Mouse (Mus musculus) intestine, embryonic 16.5 days (tissue): Measurements from ENCODE around the gene Fut11. TPM values are rescaled to one million over a fixed set of nuclear protein-coding genes. Genes with fewer than 3 reads are reported as not detected.

Experiments used
- ATAC-seq: fragments of 200-750 bp; cut with Nextera tagmentation; 2 replicates; pipeline ENCODE4 v1.8.0; 2017; ENCODE audit warnings: moderate TSS enrichment, moderate library complexity
- H3K27ac ChIP-seq: fragments of 300-500 bp; sonication (generic); 2 replicates; pipeline ENCODE4 v1.5.1; 2014; ENCODE audit warnings: mild to moderate bottlenecking, low read length
- H3K27me3 ChIP-seq: fragments of 300-500 bp; sonication (generic); replicated peaks from 2 replicates; pipeline ENCODE4 v1.6.1; 2014; ENCODE audit warnings: low read length, control low read depth, mixed read lengths; ENCODE audit not compliant: control insufficient read depth, insufficient read depth
- H3K36me3 ChIP-seq: fragments of 300-500 bp; sonication (generic); 2 replicates; pipeline ENCODE4 v1.6.1; 2014; ENCODE audit warnings: low read length, control low read depth; ENCODE audit not compliant: control insufficient read depth, insufficient read depth
- H3K4me1 ChIP-seq: fragments of 300-500 bp; sonication (generic); 2 replicates; pipeline ENCODE4 v1.6.1; 2014; ENCODE audit warnings: low read length, control low read depth, mixed read lengths; ENCODE audit not compliant: control insufficient read depth, insufficient read depth
- H3K4me2 ChIP-seq: fragments of 300-500 bp; sonication (generic); 2 replicates; pipeline ENCODE4 v1.6.1; 2014; ENCODE audit warnings: low read depth, low read length, control low read depth
- H3K4me3 ChIP-seq: fragments of 300-500 bp; sonication (generic); 2 replicates; pipeline ENCODE4 v1.5.1; 2014; ENCODE audit warnings: mild to moderate bottlenecking, low read length
- H3K9ac ChIP-seq: fragments of 300-500 bp; sonication (generic); 2 replicates; pipeline ENCODE4 v1.6.1; 2014; ENCODE audit warnings: low read depth, low read length
- H3K9me3 ChIP-seq: fragments of 300-500 bp; sonication (generic); 2 replicates; pipeline ENCODE4 v1.6.1; 2016; ENCODE audit warnings: low read length, control low read depth; ENCODE audit not compliant: control insufficient read depth
- WGBS: fragments of 180-500 bp; shearing (Covaris S2); extraction: QIAGEN DNeasy Blood & Tissue Kit; methylation state at CpG from one replicate; pipeline ENCODE4 v1.1.7; 2014; 5-methylcytosine and 5-hydroxymethylcytosine counted together
- polyA plus RNA-seq: library from polyadenylated mRNA; unstranded; fragments of >200 nt; fragmentation: Nextera tagmentation; extraction: Ambion mirVana; gene quantifications from 2 replicates; pipeline ENCODE4 v1.2.1, GENCODE M21; 2015

Fut11 gene
- polyA plus RNA-seq, 1 experiment from 2014 or later = 15.0 TPM

DNA sequence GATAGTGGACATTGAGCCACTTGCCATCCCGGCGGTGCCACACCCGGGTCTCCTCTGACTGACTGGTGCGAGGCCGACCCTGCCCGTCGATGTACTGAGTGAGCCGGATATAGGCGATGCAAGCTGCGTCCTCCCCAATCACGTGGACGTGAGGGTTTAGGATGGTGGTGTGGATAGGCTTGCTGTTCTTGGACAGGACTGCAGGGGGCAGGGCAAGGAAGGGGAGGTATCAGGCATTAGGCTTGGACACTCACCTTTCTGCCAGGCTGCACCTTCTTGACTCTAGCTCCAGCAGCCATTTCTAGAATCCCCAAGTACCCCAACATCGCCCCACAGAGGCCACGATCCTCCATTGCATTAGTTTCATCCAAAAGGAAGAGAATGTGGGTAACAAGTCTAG is 42.5 kb downstream of the Fut11 start:
- H3K27me3 ChIP-seq = no peaks in the 10 kb centered on the region
- peak; percentile 9; the same call in 1 of the 2 replicates for ATAC-seq
- WGBS = 34% methylated on average over 14 of the region's 14 CpGs
- H3K27ac ChIP-seq = no peak overlapping the region
- H3K9ac ChIP-seq = 0 out of 2 replicates have a peak overlapping the region, but pooled peaks have one; percentile 11
- H3K36me3 ChIP-seq = peaks cover 7% of the 10 kb centered on the region; the same call in 1 of the 2 replicates
- H3K4me2 ChIP-seq = no peak overlapping the region
- H3K4me1 ChIP-seq = peaks cover 25% of the 10 kb centered on the region
- no peaks in the 10 kb centered on the region for H3K9me3 ChIP-seq
- no peak overlapping the region for H3K4me3 ChIP-seq

GRCm38 (mm10) chr14:20738511-20738910 is 43.7 kb downstream of the Fut11 start:
- Histone ChIP-seq H3K36me3 (peaks cover 7% of the 10 kb centered on the region; the same call in 1 of the 2 replicates), H3K9ac (no peak overlapping the region), H3K4me1 (peaks cover 19% of the 10 kb centered on the region), H3K4me3 (no peak overlapping the region), H3K4me2 (no peak overlapping the region), H3K27me3 (no peaks in the 10 kb centered on the region), H3K9me3 (no peaks in the 10 kb centered on the region), H3K27ac (no peak overlapping the region)
- no peak for ATAC-seq
- WGBS = 87% methylated on average over 8 of the region's 8 CpGs

DNA sequence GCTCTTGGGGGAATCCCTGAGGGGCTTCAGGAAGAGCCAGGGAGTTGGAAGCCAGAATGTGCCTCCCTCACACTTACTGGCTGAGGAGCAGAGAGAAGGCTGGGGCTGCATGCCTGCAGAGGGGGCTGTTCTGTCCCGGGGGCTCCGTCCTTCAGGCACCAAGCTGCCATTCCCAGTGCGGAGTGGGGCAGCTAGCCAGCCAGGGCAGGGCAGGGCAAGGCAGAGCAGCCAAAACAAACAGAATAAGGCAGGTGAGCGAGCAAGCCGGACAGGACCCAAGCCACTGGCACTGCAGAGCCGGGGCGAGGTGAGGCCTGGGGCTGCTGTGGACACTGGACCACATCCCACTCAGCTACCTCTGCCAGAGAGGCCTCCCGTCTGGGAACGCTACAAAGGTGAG is 46.5 kb downstream of the Fut11 start:
- Histone ChIP-seq H3K36me3 (peaks cover 7% of the 10 kb centered on the region; the same call in 1 of the 2 replicates), H3K9ac (no peak overlapping the region), H3K4me2 (no peak overlapping the region), H3K4me3 (no peak overlapping the region), H3K27ac (no peak overlapping the region), H3K9me3 (no peaks in the 10 kb centered on the region), H3K4me1 (peaks cover 6% of the 10 kb centered on the region), H3K27me3 (no peaks in the 10 kb centered on the region)
- no peak for ATAC-seq
- 89% methylated on average over 9 of the region's 9 CpGs for WGBS

DNA sequence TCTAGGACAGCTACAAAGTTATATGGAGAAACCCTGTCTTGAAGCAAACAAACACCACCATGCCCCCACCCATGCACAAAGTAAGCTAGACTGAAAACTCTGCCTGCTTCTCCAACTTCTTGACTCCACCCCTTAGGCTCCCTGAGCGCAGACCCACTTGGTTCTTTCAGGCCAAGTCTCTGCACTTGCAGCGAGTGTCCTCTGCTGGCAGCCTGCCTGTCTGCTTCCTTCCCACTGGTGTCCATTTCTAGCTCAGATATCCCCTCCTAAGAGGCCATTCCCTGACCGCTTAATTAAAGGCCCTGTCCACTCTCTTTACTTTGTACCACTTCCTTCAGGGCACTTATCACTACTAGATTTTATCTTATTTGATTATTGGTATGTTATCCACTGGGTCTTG is 48.8 kb downstream of the Fut11 start:
- Histone ChIP-seq H3K27ac (no peak overlapping the region), H3K27me3 (no peaks in the 10 kb centered on the region), H3K36me3 (peaks cover 7% of the 10 kb centered on the region; the same call in 1 of the 2 replicates), H3K4me1 (no peaks in the 10 kb centered on the region), H3K9me3 (no peaks in the 10 kb centered on the region), H3K9ac (no peak overlapping the region), H3K4me3 (no peak overlapping the region), H3K4me2 (no peak overlapping the region)
- no peak for ATAC-seq
- 69% methylated on average over 3 of the region's 3 CpGs for WGBS

GRCm38 (mm10) chr14:20746935-20747334 is 52.2 kb downstream of the Fut11 start:
- Histone ChIP-seq H3K4me3 (no peak overlapping the region), H3K27me3 (no peaks in the 10 kb centered on the region), H3K4me1 (peaks cover 2% of the 10 kb centered on the region), H3K9me3 (no peaks in the 10 kb centered on the region), H3K27ac (no peak overlapping the region), H3K9ac (no peak overlapping the region), H3K36me3 (peaks cover 1% of the 10 kb centered on the region; the same call in 1 of the 2 replicates), H3K4me2 (no peak overlapping the region)
- no peak for ATAC-seq
- WGBS = 71% methylated on average over 3 of the region's 3 CpGs

GRCm38 (mm10) chr14:20748388-20748787 is 53.6 kb downstream of the Fut11 start:
- Histone ChIP-seq H3K36me3 (no peaks in the 10 kb centered on the region; the same call in 1 of the 2 replicates), H3K9me3 (no peaks in the 10 kb centered on the region), H3K4me1 (peaks cover 2% of the 10 kb centered on the region), H3K27ac (no peak overlapping the region), H3K27me3 (no peaks in the 10 kb centered on the region), H3K9ac (no peak overlapping the region), H3K4me2 (no peak overlapping the region), H3K4me3 (no peak overlapping the region)
- ATAC-seq = no peak
- WGBS = 68% methylated on average over 4 of the region's 4 CpGs

- ATAC-seq = peak; percentile 55
- no peak overlapping the region for H3K4me2 ChIP-seq
- peak overlapping the region; percentile 67; the same call in 1 of the 2 replicates for H3K27ac ChIP-seq
- no peaks in the 10 kb centered on the region for H3K27me3 ChIP-seq
- H3K4me3 ChIP-seq = no peak overlapping the region
- no peak overlapping the region for H3K9ac ChIP-seq
- peaks cover 2% of the 10 kb centered on the region for H3K4me1 ChIP-seq
- no peaks in the 10 kb centered on the region for H3K36me3 ChIP-seq
- H3K9me3 ChIP-seq = no peaks in the 10 kb centered on the region
- 73% methylated on average over 4 of the region's 4 CpGs for WGBS
Observed at GRCm38 (mm10) chr14:20749494-20750051, 54.8 kb downstream of the Fut11 start.

GRCm38 (mm10) chr14:20750503-20750902 is 55.7 kb downstream of the Fut11 start:
- Histone ChIP-seq H3K4me3 (no peak overlapping the region), H3K4me2 (peak overlapping the region; percentile 30), H3K36me3 (peaks cover 4% of the 10 kb centered on the region), H3K4me1 (peaks cover 2% of the 10 kb centered on the region), H3K9me3 (no peaks in the 10 kb centered on the region), H3K9ac (peak overlapping the region; percentile 34; the same call in 1 of the 2 replicates), H3K27ac (peak overlapping the region; percentile 79), H3K27me3 (no peaks in the 10 kb centered on the region)
- ATAC-seq = peak; percentile 79
- WGBS = 57% methylated on average over 5 of the region's 5 CpGs
